Mouse (Mus musculus) embryonic facial prominence, embryonic 12.5 days (tissue): ENCODE data around the gene Cpsf4l. TPM values are rescaled to one million over a fixed set of nuclear protein-coding genes. Genes with fewer than 3 reads are reported as not detected.

Experiments used
- ATAC-seq: fragments of 200-750 bp; cut with Nextera tagmentation; 2 replicates; pipeline ENCODE4 v1.8.0; 2017; ENCODE audit not compliant: insufficient number of reproducible peaks, insufficient read depth, low FRiP score, low TSS enrichment
- H3K27ac ChIP-seq: fragments of 300-500 bp; sonication (generic); 2 replicates; pipeline ENCODE4 v1.5.1; 2016; ENCODE audit warnings: mild to moderate bottlenecking
- H3K27me3 ChIP-seq: fragments of 300-500 bp; sonication (generic); 2 replicates; pipeline ENCODE4 v1.6.1; 2016; ENCODE audit warnings: mild to moderate bottlenecking, moderate library complexity
- H3K36me3 ChIP-seq: fragments of 300-500 bp; sonication (generic); 2 replicates; pipeline ENCODE4 v1.6.1; 2016; ENCODE audit warnings: mild to moderate bottlenecking
- H3K4me1 ChIP-seq: fragments of 300-500 bp; sonication (generic); 2 replicates; pipeline ENCODE4 v1.6.1; 2016
- H3K4me2 ChIP-seq: fragments of 300-500 bp; sonication (generic); replicated peaks from 2 replicates; pipeline ENCODE4 v1.6.1; 2016; ENCODE audit warnings: mild to moderate bottlenecking, moderate library complexity
- H3K4me3 ChIP-seq: fragments of 300-500 bp; sonication (generic); 2 replicates; pipeline ENCODE4 v1.5.1; 2016; ENCODE audit warnings: mild to moderate bottlenecking
- H3K9ac ChIP-seq: fragments of 300-500 bp; sonication (generic); 2 replicates; pipeline ENCODE4 v1.6.1; 2016; ENCODE audit warnings: mild to moderate bottlenecking, moderate library complexity
- H3K9me3 ChIP-seq: fragments of 300-500 bp; sonication (generic); 2 replicates; pipeline ENCODE4 v1.6.1; 2016; ENCODE audit warnings: mild to moderate bottlenecking, moderate library complexity
- WGBS: fragments of 180-500 bp; shearing (Covaris S2); methylation state at CpG from one replicate; pipeline ENCODE4 v1.1.7; 2016; 5-methylcytosine and 5-hydroxymethylcytosine counted together
- polyA plus RNA-seq: library from polyadenylated mRNA; unstranded; fragments of >200 nt; fragmentation: Nextera tagmentation; extraction: Ambion mirVana; gene quantifications from 2 replicates; pipeline ENCODE4 v1.2.1, GENCODE M21; 2016

The Cpsf4l gene
- polyA plus RNA-seq, 1 experiment from 2014 or later: 0.37 TPM

DNA sequence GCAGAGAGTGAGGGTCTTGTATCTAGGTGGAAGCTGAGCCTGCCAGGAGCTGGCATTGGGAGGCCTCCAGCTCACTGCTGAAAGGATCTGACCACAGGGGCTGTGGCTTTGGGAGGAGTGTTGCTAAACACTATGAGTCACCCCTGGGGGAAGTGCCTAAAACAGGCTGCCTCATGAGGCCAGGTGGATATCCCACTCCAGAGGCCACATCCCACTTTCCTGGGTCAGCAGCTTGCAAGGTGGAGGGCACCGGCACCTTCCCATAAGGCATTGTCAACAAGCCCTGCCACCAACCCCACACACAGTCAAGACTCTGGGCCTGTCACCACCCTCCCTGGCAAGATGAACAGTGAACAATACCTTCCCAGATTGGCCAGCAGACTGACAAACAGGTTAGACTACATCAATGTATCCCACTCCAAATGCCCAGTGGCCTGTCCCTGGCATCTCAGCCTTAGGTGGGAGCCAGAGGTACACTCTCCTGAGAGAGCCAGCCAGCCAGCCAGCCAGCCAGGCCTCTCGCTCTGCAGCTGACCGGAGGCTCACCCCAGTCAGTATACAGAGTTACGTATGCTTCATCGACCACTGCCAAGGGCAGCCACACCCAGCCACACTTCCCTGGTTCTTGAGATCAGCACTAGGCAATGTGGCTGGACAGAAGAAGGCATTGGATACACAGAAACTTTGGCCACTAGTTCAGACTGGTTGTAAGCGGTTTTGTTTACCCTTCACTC lies 24.0 kb upstream of the Cpsf4l start:
- Histone ChIP-seq H3K4me3 (no peak overlapping the region), H3K27me3 (no peaks in the 10 kb centered on the region), H3K4me2 (no peak overlapping the region), H3K9me3 (no peaks in the 10 kb centered on the region), H3K4me1 (peaks cover 86% of the 10 kb centered on the region), H3K27ac (0 out of 2 replicates have a peak overlapping the region, but pooled peaks have one; percentile 20), H3K9ac (no peak overlapping the region), H3K36me3 (peaks cover 19% of the 10 kb centered on the region)
- ATAC-seq: peak; percentile 12; the same call in 1 of the 2 replicates
- 74% methylated on average over 6 of the region's 6 CpGs for WGBS

- Histone ChIP-seq H3K4me2 (no peak overlapping the region), H3K36me3 (peaks cover 27% of the 10 kb centered on the region), H3K4me3 (no peak overlapping the region), H3K4me1 (peaks cover 86% of the 10 kb centered on the region), H3K9me3 (no peaks in the 10 kb centered on the region), H3K27me3 (no peaks in the 10 kb centered on the region), H3K9ac (no peak overlapping the region), H3K27ac (no peak overlapping the region)
- WGBS: 95% methylated on average over 10 of the region's 10 CpGs
- ATAC-seq: no peak
Observed at GRCm38 (mm10) chr11:113731945-113732612, 22.3 kb upstream of the Cpsf4l start.

DNA sequence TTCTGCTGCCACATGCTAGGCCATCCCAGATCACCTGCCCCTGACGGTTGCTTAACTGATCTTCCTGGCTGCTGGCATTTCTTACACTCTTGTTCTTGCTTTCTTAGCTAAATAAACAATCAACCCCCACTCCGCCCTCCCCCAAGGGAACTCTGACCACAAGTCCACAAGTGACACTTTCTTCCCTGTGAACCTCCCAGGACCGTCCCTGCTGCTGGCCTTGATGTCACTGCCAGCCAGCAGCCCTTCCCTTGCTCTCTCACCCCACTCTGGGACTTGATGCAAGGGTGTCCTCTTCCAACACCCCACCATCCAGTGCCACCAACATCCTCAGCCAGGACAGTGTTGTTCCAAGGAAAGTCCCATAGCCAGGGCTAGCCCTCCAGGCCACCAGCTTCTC lies 21.1 kb upstream of the Cpsf4l start:
- Histone ChIP-seq H3K9ac (no peak overlapping the region), H3K4me3 (no peak overlapping the region), H3K4me2 (no peak overlapping the region), H3K27ac (peak overlapping the region; percentile 30), H3K36me3 (peaks cover 38% of the 10 kb centered on the region), H3K9me3 (no peaks in the 10 kb centered on the region), H3K27me3 (no peaks in the 10 kb centered on the region), H3K4me1 (peaks cover 90% of the 10 kb centered on the region)
- 65% methylated on average over 3 of the region's 3 CpGs for WGBS
- ATAC-seq: no peak

DNA sequence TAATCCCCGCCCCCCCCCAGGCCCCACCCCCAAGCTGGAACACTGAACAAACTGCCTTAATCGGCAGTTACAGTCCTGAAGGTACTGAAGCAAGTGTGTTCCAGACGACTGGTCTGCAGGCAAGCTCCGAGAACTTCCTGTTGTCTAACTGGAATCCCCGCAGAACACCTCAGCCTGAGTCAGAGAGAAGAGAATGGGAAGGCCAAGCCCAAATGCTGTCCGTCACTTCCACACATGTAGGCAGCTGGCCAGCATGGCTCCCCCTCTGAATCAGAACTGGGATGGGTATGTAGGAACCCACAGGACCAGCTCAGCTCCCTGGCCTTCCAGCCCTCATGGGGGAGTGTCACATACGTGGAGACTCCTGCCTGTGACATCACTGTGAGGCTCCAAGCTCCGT lies 20.1 kb upstream of the Cpsf4l start:
- Histone ChIP-seq H3K9ac (no peak overlapping the region), H3K4me2 (no peak overlapping the region), H3K27ac (no peak overlapping the region), H3K27me3 (no peaks in the 10 kb centered on the region), H3K36me3 (peaks cover 47% of the 10 kb centered on the region), H3K4me1 (peaks cover 83% of the 10 kb centered on the region), H3K4me3 (no peak overlapping the region), H3K9me3 (no peaks in the 10 kb centered on the region)
- whole genome bisulfite sequencing: 39% methylated on average over 8 of the region's 8 CpGs
- no peak for ATAC-seq

DNA sequence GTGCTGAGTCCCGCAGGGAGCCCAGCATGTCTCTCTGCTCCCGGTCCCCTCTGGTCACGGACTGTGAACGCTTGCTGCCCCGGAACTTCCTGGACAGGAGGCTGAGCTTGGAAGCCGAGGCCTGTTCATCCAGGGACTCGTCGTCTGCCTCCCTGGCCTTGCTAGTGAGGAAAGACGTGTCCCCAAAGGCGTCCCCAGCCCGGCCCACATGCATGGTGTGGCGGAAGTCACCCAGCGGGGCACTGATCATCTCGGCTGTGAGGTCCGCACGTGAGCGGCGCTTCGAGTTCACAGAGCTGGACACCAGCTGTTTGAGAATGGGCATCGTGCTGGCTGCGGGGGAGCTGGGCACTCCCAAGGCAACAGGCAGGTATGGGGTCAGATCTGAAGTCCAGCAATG lies 19.4 kb upstream of the Cpsf4l start:
- Histone ChIP-seq H3K36me3 (peaks cover 50% of the 10 kb centered on the region), H3K27ac (no peak overlapping the region)
- 76% methylated on average over 21 of the region's 21 CpGs for WGBS

GRCm38 (mm10) chr11:113727992-113728391 lies 18.2 kb upstream of the Cpsf4l start:
- no peaks in the 10 kb centered on the region for H3K9me3 ChIP-seq
- no peaks in the 10 kb centered on the region for H3K27me3 ChIP-seq
- H3K9ac ChIP-seq: no peak overlapping the region
- no peak overlapping the region for H3K4me2 ChIP-seq
- ATAC-seq: no peak
- no peak overlapping the region for H3K4me3 ChIP-seq
- peaks cover 66% of the 10 kb centered on the region for H3K4me1 ChIP-seq
- WGBS: 28% methylated on average over 6 of the region's 6 CpGs
- H3K36me3 ChIP-seq: peaks cover 48% of the 10 kb centered on the region
- peak overlapping the region; percentile 43 for H3K27ac ChIP-seq

More for the DNA sequence above, 19.4 kb upstream of the Cpsf4l start:
- Histone ChIP-seq H3K4me3 (no peak overlapping the region), H3K9ac (no peak overlapping the region), H3K4me1 (peaks cover 76% of the 10 kb centered on the region), H3K9me3 (no peaks in the 10 kb centered on the region), H3K4me2 (no peak overlapping the region), H3K27me3 (no peaks in the 10 kb centered on the region)
- ATAC-seq: no peak

GRCm38 (mm10) chr11:113726994-113727888 lies 17.4 kb upstream of the Cpsf4l start:
- Histone ChIP-seq H3K27me3 (no peaks in the 10 kb centered on the region), H3K36me3 (peaks cover 48% of the 10 kb centered on the region), H3K4me3 (no peak overlapping the region), H3K4me2 (no peak overlapping the region), H3K4me1 (peaks cover 67% of the 10 kb centered on the region), H3K9me3 (no peaks in the 10 kb centered on the region), H3K27ac (peak overlapping the region; percentile 43), H3K9ac (no peak overlapping the region)
- no peak for ATAC-seq
- WGBS: 60% methylated on average over 14 of the region's 14 CpGs

DNA sequence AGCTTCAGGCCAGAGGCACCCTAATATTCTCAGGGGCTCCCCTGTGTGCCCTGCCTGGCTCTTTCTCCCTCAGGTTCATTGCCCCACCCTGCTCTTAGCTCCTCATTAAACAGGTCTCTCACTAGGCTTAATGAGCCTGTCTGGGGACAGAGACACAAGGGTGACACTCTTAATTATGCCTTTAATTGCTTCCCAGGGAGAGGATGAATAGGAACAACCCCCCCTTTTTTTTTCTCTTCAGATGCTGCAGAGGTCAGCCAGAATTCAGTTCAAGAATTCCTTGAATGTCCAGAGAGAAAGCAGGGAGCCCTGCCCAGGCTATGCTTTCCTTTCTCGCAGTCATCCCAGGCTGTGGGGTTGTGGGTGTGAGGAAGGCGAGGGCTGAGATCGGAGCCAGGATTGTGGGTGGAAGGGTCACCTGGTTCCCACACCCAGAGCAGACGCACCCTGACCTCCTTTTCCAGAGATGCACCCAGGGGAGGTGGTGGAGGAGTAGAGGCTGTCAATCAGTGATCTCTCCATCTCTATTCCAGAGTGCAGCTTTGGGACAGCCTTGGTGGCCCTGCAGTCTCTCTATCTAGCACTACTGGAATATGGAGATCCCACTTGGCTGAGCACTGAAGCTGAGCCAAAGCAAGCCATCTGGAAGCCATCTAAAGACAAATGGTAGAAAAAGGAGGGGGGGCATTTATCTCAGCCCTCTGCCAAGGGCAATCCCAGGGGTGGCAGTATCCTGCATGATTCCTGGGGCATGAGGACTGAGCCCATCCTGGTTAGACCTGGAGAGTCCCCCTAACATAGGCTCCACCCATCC lies 15.6 kb upstream of the Cpsf4l start:
- WGBS: 81% methylated on average over 4 of the region's 4 CpGs
- ATAC-seq: no peak
- no peaks in the 10 kb centered on the region for H3K27me3 ChIP-seq
- peaks cover 51% of the 10 kb centered on the region for H3K4me1 ChIP-seq
- H3K9me3 ChIP-seq: no peaks in the 10 kb centered on the region
- no peak overlapping the region for H3K9ac ChIP-seq
- peaks cover 48% of the 10 kb centered on the region for H3K36me3 ChIP-seq
- no peak overlapping the region for H3K4me2 ChIP-seq
- H3K27ac ChIP-seq: no peak overlapping the region
- no peak overlapping the region for H3K4me3 ChIP-seq

- WGBS: 69% methylated on average over 14 of the region's 14 CpGs
- no peak overlapping the region for H3K27ac ChIP-seq
Observed at GRCm38 (mm10) chr11:113722405-113723090, 12.7 kb upstream of the Cpsf4l start.

GRCm38 (mm10) chr11:113717767-113718424 lies 8.1 kb upstream of the Cpsf4l start:
- Histone ChIP-seq H3K9ac (no peak overlapping the region), H3K4me1 (0 out of 2 replicates have a peak, but pooled peaks cover 3% of the 10 kb centered on the region), H3K27ac (no peak overlapping the region), H3K27me3 (no peaks in the 10 kb centered on the region), H3K36me3 (no peaks in the 10 kb centered on the region), H3K4me2 (no peak overlapping the region), H3K4me3 (no peak overlapping the region), H3K9me3 (no peaks in the 10 kb centered on the region)
- WGBS: 54% methylated on average over 16 of the region's 16 CpGs
- ATAC-seq: no peak

More at GRCm38 (mm10) chr11:113722405-113723090, 12.7 kb upstream of the Cpsf4l start:
- Histone ChIP-seq H3K27me3 (no peaks in the 10 kb centered on the region), H3K4me3 (no peak overlapping the region), H3K9me3 (no peaks in the 10 kb centered on the region), H3K4me1 (peaks cover 23% of the 10 kb centered on the region; the same call in 1 of the 2 replicates), H3K36me3 (peaks cover 28% of the 10 kb centered on the region), H3K9ac (no peak overlapping the region), H3K4me2 (no peak overlapping the region)
- no peak for ATAC-seq
